Mouse (Mus musculus) liver, embryonic 14.5 days (tissue): ENCODE results near the gene Unc13d.

Source experiments
- CTCF ChIP-seq: IDR thresholded peaks from 2 replicates; pipeline ENCODE4 v1.5.1; 2016; ENCODE audit warnings: antibody characterized with exemption, low read depth, control low read depth
- EP300 ChIP-seq: IDR thresholded peaks from 2 replicates; pipeline ENCODE4 v1.6.1; 2016; ENCODE audit warnings: antibody characterized with exemption, low read depth

GRCm38 (mm10) chr11:116022256-116022780, 55.4 kb downstream of the Unc13d start:
- TF ChIP-seq CTCF (no peak), EP300 (no peak)
